Mouse (Mus musculus) liver, embryonic 12.5 days (tissue): Measurements from ENCODE around the gene Znhit2. TPM values are rescaled to one million over a fixed set of nuclear protein-coding genes. Genes with fewer than 3 reads are reported as not detected.
"Not testable (repeated sequence)": the region's sequence is repeated elsewhere in the genome, so short reads cannot be mapped to it uniquely, and the experiment has no call there.

Source experiments
- ATAC-seq: fragments of 200-750 bp; cut with Nextera tagmentation; 2 replicates; pipeline ENCODE4 v1.8.0; 2017; ENCODE audit warnings: moderate number of reproducible peaks, mild to moderate bottlenecking, moderate library complexity
- H3K27ac ChIP-seq: fragments of 300-500 bp; sonication (generic); 2 replicates; pipeline ENCODE4 v1.5.1; 2016; ENCODE audit warnings: mild to moderate bottlenecking
- H3K27me3 ChIP-seq: fragments of 300-500 bp; sonication (generic); replicated peaks from 2 replicates; pipeline ENCODE4 v1.6.1; 2016; ENCODE audit warnings: mild to moderate bottlenecking, moderate library complexity
- H3K36me3 ChIP-seq: fragments of 300-500 bp; sonication (generic); 2 replicates; pipeline ENCODE4 v1.6.1; 2016; ENCODE audit warnings: mild to moderate bottlenecking, moderate library complexity
- H3K4me1 ChIP-seq: fragments of 300-500 bp; sonication (generic); 2 replicates; pipeline ENCODE4 v1.6.1; 2016
- H3K4me2 ChIP-seq: fragments of 300-500 bp; sonication (generic); 2 replicates; pipeline ENCODE4 v1.6.1; 2016; ENCODE audit warnings: mild to moderate bottlenecking, moderate library complexity
- H3K4me3 ChIP-seq: fragments of 300-500 bp; sonication (generic); 2 replicates; pipeline ENCODE4 v1.5.1; 2016; ENCODE audit warnings: mild to moderate bottlenecking, moderate library complexity
- H3K9ac ChIP-seq: fragments of 300-500 bp; sonication (generic); 2 replicates; pipeline ENCODE4 v1.6.1; 2016; ENCODE audit warnings: mild to moderate bottlenecking, moderate library complexity
- H3K9me3 ChIP-seq: fragments of 300-500 bp; sonication (generic); replicated peaks from 2 replicates; pipeline ENCODE4 v1.6.1; 2016; ENCODE audit warnings: mild to moderate bottlenecking, moderate library complexity
- WGBS: fragments of 180-500 bp; shearing (Covaris S2); methylation state at CpG from one replicate; pipeline ENCODE4 v1.1.7; 2016; ENCODE audit not compliant: insufficient replicate concordance; 5-methylcytosine and 5-hydroxymethylcytosine counted together
- polyA plus RNA-seq: library from polyadenylated mRNA; unstranded; fragments of >200 nt; fragmentation: Nextera tagmentation; extraction: Ambion mirVana; gene quantifications from 2 replicates; pipeline ENCODE4 v1.2.1, GENCODE M21; 2016

The Znhit2 gene
- polyA plus RNA-seq, 1 experiment from 2014 or later, result 31.8 TPM

GRCm38 (mm10) chr19:6030520-6031280 lies 30.3 kb upstream of the Znhit2 start:
- Histone ChIP-seq H3K4me1 (peaks cover 4% of the 10 kb centered on the region; the same call in 1 of the 2 replicates), H3K27ac (no peak overlapping the region), H3K27me3 (peaks cover 11% of the 10 kb centered on the region; the same call in 1 of the 2 replicates), H3K4me3 (no peak overlapping the region), H3K4me2 (no peak overlapping the region), H3K9ac (no peak overlapping the region), H3K9me3 (no peaks in the 10 kb centered on the region), H3K36me3 (no peaks in the 10 kb centered on the region)
- ATAC-seq, result no peak
- 38% methylated on average over 14 of the region's 14 CpGs for WGBS

GRCm38 (mm10) chr19:6035966-6036585 lies 24.9 kb upstream of the Znhit2 start:
- WGBS, result 48% methylated on average over 9 of the region's 9 CpGs
- no peak for ATAC-seq

GRCm38 (mm10) chr19:6037695-6038094 lies 23.3 kb upstream of the Znhit2 start:
- no peaks in the 10 kb centered on the region for H3K9me3 ChIP-seq
- no peak for ATAC-seq

More at GRCm38 (mm10) chr19:6035966-6036585, 24.9 kb upstream of the Znhit2 start:
- Histone ChIP-seq H3K36me3 (no peaks in the 10 kb centered on the region), H3K27me3 (0 out of 2 replicates have a peak, but pooled peaks cover 5% of the 10 kb centered on the region), H3K4me3 (no peak overlapping the region), H3K27ac (no peak overlapping the region), H3K4me2 (no peak overlapping the region), H3K9me3 (no peaks in the 10 kb centered on the region), H3K9ac (no peak overlapping the region), H3K4me1 (0 out of 2 replicates have a peak, but pooled peaks cover 5% of the 10 kb centered on the region)

GRCm38 (mm10) chr19:6038326-6038725 lies 22.7 kb upstream of the Znhit2 start:
- no peaks in the 10 kb centered on the region for H3K36me3 ChIP-seq
- no peak overlapping the region for H3K4me3 ChIP-seq
- H3K27ac ChIP-seq, result no peak overlapping the region
- no peaks in the 10 kb centered on the region for H3K27me3 ChIP-seq
- ATAC-seq, result no peak
- H3K4me2 ChIP-seq, result no peak overlapping the region
- 0 out of 2 replicates have a peak, but pooled peaks cover 5% of the 10 kb centered on the region for H3K4me1 ChIP-seq
- H3K9ac ChIP-seq, result no peak overlapping the region
- no peaks in the 10 kb centered on the region for H3K9me3 ChIP-seq
- WGBS, result 66% methylated on average over 7 of the region's 7 CpGs

More at GRCm38 (mm10) chr19:6037695-6038094, 23.3 kb upstream of the Znhit2 start:
- Histone ChIP-seq H3K36me3 (no peaks in the 10 kb centered on the region), H3K27ac (no peak overlapping the region), H3K4me3 (no peak overlapping the region), H3K4me1 (0 out of 2 replicates have a peak, but pooled peaks cover 5% of the 10 kb centered on the region), H3K4me2 (no peak overlapping the region), H3K27me3 (0 out of 2 replicates have a peak, but pooled peaks cover 4% of the 10 kb centered on the region), H3K9ac (no peak overlapping the region)

GRCm38 (mm10) chr19:6040002-6040401 lies 21.0 kb upstream of the Znhit2 start:
- H3K4me3 ChIP-seq, result no peak overlapping the region
- H3K4me1 ChIP-seq, result peaks cover 15% of the 10 kb centered on the region
- no peaks in the 10 kb centered on the region for H3K27me3 ChIP-seq
- H3K27ac ChIP-seq, result no peak overlapping the region
- ATAC-seq, result no peak
- peaks cover 4% of the 10 kb centered on the region; the same call in 1 of the 2 replicates for H3K36me3 ChIP-seq
- no peak overlapping the region for H3K9ac ChIP-seq
- no peaks in the 10 kb centered on the region for H3K9me3 ChIP-seq
- H3K4me2 ChIP-seq, result no peak overlapping the region

GRCm38 (mm10) chr19:6042293-6042692 lies 18.7 kb upstream of the Znhit2 start:
- H3K9me3 ChIP-seq, result no peaks in the 10 kb centered on the region
- no peak overlapping the region for H3K4me2 ChIP-seq
- H3K27ac ChIP-seq, result no peak overlapping the region
- peaks cover 4% of the 10 kb centered on the region; the same call in 1 of the 2 replicates for H3K36me3 ChIP-seq
- H3K9ac ChIP-seq, result no peak overlapping the region
- peaks cover 23% of the 10 kb centered on the region for H3K4me1 ChIP-seq
- ATAC-seq, result no peak
- no peaks in the 10 kb centered on the region for H3K27me3 ChIP-seq
- H3K4me3 ChIP-seq, result no peak overlapping the region
- WGBS, result 73% methylated on average over 9 of the region's 9 CpGs

- 41% methylated on average over 4 of the region's 4 CpGs for WGBS
- not testable (repeated sequence) for H3K9ac ChIP-seq, H3K27me3 ChIP-seq, H3K9me3 ChIP-seq, H3K4me2 ChIP-seq, H3K4me3 ChIP-seq, ATAC-seq, H3K27ac ChIP-seq
- Histone ChIP-seq H3K36me3 (peaks cover 17% of the 10 kb centered on the region), H3K4me1 (peaks cover 36% of the 10 kb centered on the region)
Measured at GRCm38 (mm10) chr19:6044102-6044501, 16.9 kb upstream of the Znhit2 start.

GRCm38 (mm10) chr19:6045366-6046293 lies 15.4 kb upstream of the Znhit2 start:
- ATAC-seq, result peak; percentile 51
- 12% methylated on average over 20 of the region's 20 CpGs for WGBS
- Histone ChIP-seq H3K9ac (peak overlapping the region; percentile 94), H3K27ac (peak overlapping the region; percentile 99), H3K27me3 (no peaks in the 10 kb centered on the region), H3K4me2 (peak overlapping the region; percentile 99), H3K4me1 (peaks cover 41% of the 10 kb centered on the region), H3K4me3 (peak overlapping the region; percentile 97), H3K36me3 (peaks cover 32% of the 10 kb centered on the region), H3K9me3 (no peaks in the 10 kb centered on the region)

- peak within 1 kb of the TSS; percentile 99 for H3K4me2 ChIP-seq
- peak; percentile 88 for ATAC-seq
- H3K4me1 ChIP-seq, result peaks cover 42% of the 10 kb centered on the region
Measured at GRCm38 (mm10) chr19:6046294-6047153, 14.5 kb upstream of the Znhit2 start, which contains the start of gene Syvn1. TSS of gene Syvn1 (plus strand) at chr19:6046576.

GRCm38 (mm10) chr19:6047154-6047898 lies 13.7 kb upstream of the Znhit2 start:
- peak overlapping the region; percentile 94 for H3K9ac ChIP-seq
- no peaks in the 10 kb centered on the region for H3K27me3 ChIP-seq
- peaks cover 49% of the 10 kb centered on the region for H3K36me3 ChIP-seq
- H3K4me1 ChIP-seq, result peaks cover 42% of the 10 kb centered on the region
- H3K9me3 ChIP-seq, result no peaks in the 10 kb centered on the region
- H3K27ac ChIP-seq, result peak overlapping the region; percentile 99
- peak overlapping the region; percentile 99 for H3K4me2 ChIP-seq
- peak overlapping the region; percentile 97 for H3K4me3 ChIP-seq
- ATAC-seq, result peak; percentile 11
- WGBS, result 1% methylated on average over 44 of the region's 44 CpGs

More at GRCm38 (mm10) chr19:6046294-6047153, 14.5 kb upstream of the Znhit2 start, which contains the start of gene Syvn1:
- Histone ChIP-seq H3K4me3 (peak within 1 kb of the TSS; percentile 97), H3K27ac (peak within 1 kb of the TSS; percentile 99), H3K9me3 (no peaks in the 10 kb centered on the region), H3K9ac (peak within 1 kb of the TSS; percentile 94), H3K36me3 (peaks cover 41% of the 10 kb centered on the region), H3K27me3 (no peaks in the 10 kb centered on the region)
- WGBS, result under 1% methylated on average over 65 of the region's 65 CpGs
